Mouse (Mus musculus) limb, embryonic 12.5 days (tissue): ENCODE measurements around the gene Os9. TPM values are rescaled to one million over a fixed set of nuclear protein-coding genes. Genes with fewer than 3 reads are reported as not detected.
"Not testable (repeated sequence)": the region's sequence is repeated elsewhere in the genome, so short reads cannot be mapped to it uniquely, and the experiment has no call there.

ENCODE experiments used
- ATAC-seq: fragments of 200-750 bp; cut with Nextera tagmentation; 2 replicates; pipeline ENCODE4 v1.8.0; 2017; ENCODE audit warnings: low read depth, moderate TSS enrichment; ENCODE audit not compliant: insufficient number of reproducible peaks, insufficient read depth, low FRiP score, low TSS enrichment
- H3K27ac ChIP-seq: fragments of 300-500 bp; sonication (generic); 2 replicates; pipeline ENCODE4 v1.5.1; 2016; ENCODE audit warnings: mild to moderate bottlenecking, moderate library complexity
- H3K27me3 ChIP-seq: fragments of 300-500 bp; sonication (generic); 2 replicates; pipeline ENCODE4 v1.6.1; 2016; ENCODE audit warnings: mild to moderate bottlenecking, moderate library complexity
- H3K36me3 ChIP-seq: fragments of 300-500 bp; sonication (generic); 2 replicates; pipeline ENCODE4 v1.6.1; 2016; ENCODE audit warnings: mild to moderate bottlenecking, moderate library complexity
- H3K4me1 ChIP-seq: fragments of 300-500 bp; sonication (generic); replicated peaks from 2 replicates; pipeline ENCODE4 v1.6.1; 2016
- H3K4me2 ChIP-seq: fragments of 300-500 bp; sonication (generic); 2 replicates; pipeline ENCODE4 v1.6.1; 2016; ENCODE audit warnings: mild to moderate bottlenecking, moderate library complexity
- H3K4me3 ChIP-seq: fragments of 300-500 bp; sonication (generic); replicated peaks from 2 replicates; pipeline ENCODE4 v1.5.1; 2016; ENCODE audit warnings: mild to moderate bottlenecking
- H3K9ac ChIP-seq: fragments of 300-500 bp; sonication (generic); replicated peaks from 2 replicates; pipeline ENCODE4 v1.6.1; 2016; ENCODE audit warnings: mild to moderate bottlenecking, moderate library complexity
- H3K9me3 ChIP-seq: fragments of 300-500 bp; sonication (generic); 2 replicates; pipeline ENCODE4 v1.6.1; 2016; ENCODE audit warnings: mild to moderate bottlenecking, moderate library complexity
- WGBS: fragments of 180-500 bp; shearing (Covaris S2); methylation state at CpG from one replicate; pipeline ENCODE4 v1.1.7; 2016; 5-methylcytosine and 5-hydroxymethylcytosine counted together
- polyA plus RNA-seq: library from polyadenylated mRNA; unstranded; fragments of >200 nt; fragmentation: Nextera tagmentation; extraction: Ambion mirVana; gene quantifications from 2 replicates; pipeline ENCODE4 v1.2.1, GENCODE M21; 2016

The Os9 gene
- polyA plus RNA-seq, 1 experiment from 2014 or later: 58.7 TPM

GRCm38 (mm10) chr10:127079665-127080391, 41.1 kb downstream of the Os9 start:
- H3K4me2 ChIP-seq: peak overlapping the region; percentile 99
- H3K27ac ChIP-seq: no peak overlapping the region
- H3K9ac ChIP-seq: peak overlapping the region; percentile 60
- WGBS: 3% methylated on average over 63 of the region's 70 CpGs
- peaks cover 44% of the 10 kb centered on the region for H3K4me1 ChIP-seq
- no peaks in the 10 kb centered on the region for H3K9me3 ChIP-seq
- no peaks in the 10 kb centered on the region for H3K36me3 ChIP-seq
- H3K4me3 ChIP-seq: peak overlapping the region; percentile 54
- peaks cover 99% of the 10 kb centered on the region for H3K27me3 ChIP-seq
- no peak for ATAC-seq

- under 1% methylated on average over 38 of the region's 49 CpGs for WGBS
Measured at GRCm38 (mm10) chr10:127078677-127079575, 42.0 kb downstream of the Os9 start.

GRCm38 (mm10) chr10:127078001-127078676, 42.8 kb downstream of the Os9 start:
- Histone ChIP-seq H3K9ac (no peak overlapping the region), H3K4me1 (peaks cover 44% of the 10 kb centered on the region), H3K27me3 (peaks cover 84% of the 10 kb centered on the region), H3K27ac (no peak overlapping the region), H3K36me3 (no peaks in the 10 kb centered on the region), H3K4me3 (peak overlapping the region; percentile 54), H3K9me3 (no peaks in the 10 kb centered on the region), H3K4me2 (peak overlapping the region; percentile 99)
- 3% methylated on average over 12 of the region's 12 CpGs for WGBS
- ATAC-seq: no peak

More at GRCm38 (mm10) chr10:127078677-127079575, 42.0 kb downstream of the Os9 start:
- Histone ChIP-seq H3K4me2 (peak overlapping the region; percentile 99), H3K27ac (no peak overlapping the region), H3K36me3 (no peaks in the 10 kb centered on the region), H3K4me1 (peaks cover 44% of the 10 kb centered on the region), H3K4me3 (peak overlapping the region; percentile 54), H3K9me3 (no peaks in the 10 kb centered on the region), H3K9ac (peak overlapping the region; percentile 60), H3K27me3 (peaks cover 92% of the 10 kb centered on the region)
- ATAC-seq: 0 out of 2 replicates have a peak, but pooled peaks have one; percentile 23

GRCm38 (mm10) chr10:127077515-127077914, 43.4 kb downstream of the Os9 start:
- 6% methylated on average over 10 of the region's 10 CpGs for WGBS
- H3K27me3 ChIP-seq: peaks cover 78% of the 10 kb centered on the region
- H3K4me2 ChIP-seq: no peak overlapping the region
- no peaks in the 10 kb centered on the region for H3K36me3 ChIP-seq
- H3K27ac ChIP-seq: no peak overlapping the region
- no peak overlapping the region for H3K4me3 ChIP-seq
- H3K9me3 ChIP-seq: no peaks in the 10 kb centered on the region
- H3K9ac ChIP-seq: no peak overlapping the region
- ATAC-seq: no peak
- H3K4me1 ChIP-seq: peaks cover 44% of the 10 kb centered on the region

GRCm38 (mm10) chr10:127076082-127076481, 44.8 kb downstream of the Os9 start:
- Histone ChIP-seq H3K9ac (no peak overlapping the region), H3K27ac (no peak overlapping the region), H3K4me1 (peaks cover 36% of the 10 kb centered on the region), H3K27me3 (peaks cover 64% of the 10 kb centered on the region), H3K36me3 (no peaks in the 10 kb centered on the region), H3K9me3 (no peaks in the 10 kb centered on the region), H3K4me3 (no peak overlapping the region), H3K4me2 (no peak overlapping the region)
- WGBS: 30% methylated on average over 4 of the region's 4 CpGs
- ATAC-seq: no peak

GRCm38 (mm10) chr10:127075651-127076050, 45.3 kb downstream of the Os9 start:
- Histone ChIP-seq H3K36me3 (no peaks in the 10 kb centered on the region), H3K4me3 (no peak overlapping the region), H3K27ac (no peak overlapping the region), H3K4me1 (peaks cover 36% of the 10 kb centered on the region), H3K9ac (no peak overlapping the region), H3K9me3 (no peaks in the 10 kb centered on the region), H3K4me2 (no peak overlapping the region), H3K27me3 (peaks cover 59% of the 10 kb centered on the region)
- 71% methylated on average over 8 of the region's 8 CpGs for WGBS
- no peak for ATAC-seq

GRCm38 (mm10) chr10:127075080-127075479, 45.9 kb downstream of the Os9 start, which contains the start of gene Agap2:
Agap2 (plus strand) TSS chr10:127075284.
- Histone ChIP-seq H3K27ac (no peak within 1 kb of the TSS), H3K4me2 (no peak within 1 kb of the TSS), H3K4me3 (no peak within 1 kb of the TSS), H3K9ac (no peak within 1 kb of the TSS), H3K4me1 (peaks cover 31% of the 10 kb centered on the region), H3K9me3 (no peaks in the 10 kb centered on the region), H3K36me3 (no peaks in the 10 kb centered on the region), H3K27me3 (peaks cover 53% of the 10 kb centered on the region)
- no peak for ATAC-seq
- WGBS: 67% methylated on average over 9 of the region's 9 CpGs

GRCm38 (mm10) chr10:127073981-127074380, 47.0 kb downstream of the Os9 start:
- peaks cover 42% of the 10 kb centered on the region for H3K27me3 ChIP-seq
- peaks cover 23% of the 10 kb centered on the region for H3K4me1 ChIP-seq
- ATAC-seq: no peak
- no peaks in the 10 kb centered on the region for H3K9me3 ChIP-seq
- no peak overlapping the region for H3K9ac ChIP-seq
- H3K36me3 ChIP-seq: no peaks in the 10 kb centered on the region
- WGBS: 89% methylated on average over 1 of the region's 1 CpGs
- no peak overlapping the region for H3K4me2 ChIP-seq
- no peak overlapping the region for H3K4me3 ChIP-seq
- H3K27ac ChIP-seq: no peak overlapping the region

- not testable (repeated sequence) for H3K9ac ChIP-seq, H3K4me2 ChIP-seq, H3K36me3 ChIP-seq, H3K4me3 ChIP-seq, H3K27ac ChIP-seq, ATAC-seq, H3K9me3 ChIP-seq
- H3K27me3 ChIP-seq: peaks cover 32% of the 10 kb centered on the region
- H3K4me1 ChIP-seq: peaks cover 26% of the 10 kb centered on the region
- WGBS: 93% methylated on average over 2 of the region's 2 CpGs
Measured at GRCm38 (mm10) chr10:127072969-127073368, 48.0 kb downstream of the Os9 start.

- peaks cover 26% of the 10 kb centered on the region for H3K27me3 ChIP-seq
- not testable (repeated sequence) for H3K9me3 ChIP-seq, H3K4me2 ChIP-seq, ATAC-seq, H3K9ac ChIP-seq, H3K4me3 ChIP-seq, H3K27ac ChIP-seq
- WGBS: 87% methylated on average over 4 of the region's 4 CpGs
- peaks cover 23% of the 10 kb centered on the region for H3K4me1 ChIP-seq
- H3K36me3 ChIP-seq: peaks cover 17% of the 10 kb centered on the region
Measured at GRCm38 (mm10) chr10:127072270-127072669, 48.7 kb downstream of the Os9 start.

- Histone ChIP-seq H3K9ac (peak overlapping the region; percentile 75; the same call in 1 of the 2 replicates), H3K9me3 (no peaks in the 10 kb centered on the region), H3K27me3 (peaks cover 16% of the 10 kb centered on the region), H3K27ac (no peak overlapping the region), H3K36me3 (peaks cover 27% of the 10 kb centered on the region), H3K4me1 (peaks cover 27% of the 10 kb centered on the region), H3K4me2 (peak overlapping the region; percentile 93), H3K4me3 (peak overlapping the region; percentile 64)
- WGBS: 78% methylated on average over 9 of the region's 9 CpGs
- no peak for ATAC-seq
Measured at GRCm38 (mm10) chr10:127071203-127071602, 49.7 kb downstream of the Os9 start.
